Mouse (Mus musculus): Measurements from ENCODE around the gene Olfr3. TPM values are rescaled to one million over a fixed set of nuclear protein-coding genes. Genes with fewer than 3 reads are reported as not detected.

Olfr3 gene
- not detected for total RNA-seq (2021)
- long read RNA-seq, experiment 1, result 0 reads
- long read RNA-seq, experiment 2, result 0 reads

GRCm38 (mm10) chr2:36816932-36817331 is at the start of gene Olfr3:
Gene Olfr3, minus strand, starts transcription at chr2:36817032.
- no peak for DNase-seq (ENCODE audit: low spot score)

GRCm38 (mm10) chr2:36862560-36862959 is 45.7 kb upstream of the Olfr3 start, which contains the start of gene Olfr351:
Gene Olfr351, minus strand, starts transcription at chr2:36862660.
- no peak for DNase-seq (ENCODE audit: low spot score)

GRCm38 (mm10) chr2:36846010-36846409 is 29.2 kb upstream of the Olfr3 start, which contains the start of gene Olfr350:
Gene Olfr350, plus strand, starts transcription at chr2:36846310.
- no peak for DNase-seq (ENCODE audit: low spot score)

- no peak for DNase-seq (ENCODE audit: low spot score)
Observed at GRCm38 (mm10) chr2:36790238-36790637, 26.6 kb downstream of the Olfr3 start, which contains the start of gene Olfr50. Gene Olfr50, plus strand, starts transcription at chr2:36790538.

GRCm38 (mm10) chr2:36783976-36784375 is 32.9 kb downstream of the Olfr3 start, which contains the start of gene Olfr348:
Gene Olfr348, plus strand, starts transcription at chr2:36784276.
- no peak for DNase-seq (ENCODE audit: low spot score)

Other genes with a start within 250 kb of the Olfr3 start
- not detected for gene Olfr345, start 177.0 kb downstream of the Olfr3 start, total RNA-seq (2021)
- gene Olfr346, start 131.2 kb downstream of the Olfr3 start, total RNA-seq (2021), result not detected
- not detected for gene Olfr347, start 85.1 kb downstream of the Olfr3 start, total RNA-seq (2021)
- not detected for gene Olfr348, start 32.8 kb downstream of the Olfr3 start, total RNA-seq (2021)
- not detected for gene Olfr50, start 26.5 kb downstream of the Olfr3 start, total RNA-seq (2021)
- not detected for gene Olfr350, start 29.3 kb upstream of the Olfr3 start, total RNA-seq (2021)
- not detected for gene Olfr351, start 45.6 kb upstream of the Olfr3 start, total RNA-seq (2021)
- gene Olfr352, start 51.4 kb upstream of the Olfr3 start, total RNA-seq (2021), result not detected
- not detected for gene Olfr353, start 75.9 kb upstream of the Olfr3 start, total RNA-seq (2021)
- gene Olfr354, start 88.6 kb upstream of the Olfr3 start, total RNA-seq (2021), result not detected
- gene Olfr355, start 111.9 kb upstream of the Olfr3 start, total RNA-seq (2021), result not detected
- not detected for gene Olfr356, start 120.1 kb upstream of the Olfr3 start, total RNA-seq (2021)
- gene Olfr357, start 176.8 kb upstream of the Olfr3 start, total RNA-seq (2021), result not detected
- gene Olfr358, start 192.3 kb upstream of the Olfr3 start, total RNA-seq (2021), result not detected
- not detected for gene Olfr360, start 248.7 kb upstream of the Olfr3 start, total RNA-seq (2021)

Measured in gastrocnemius, adult 18-20 months (tissue).